Mouse (Mus musculus): Measurements from ENCODE around the gene Smoc1.
A peak's percentile ranks its signal among the peaks of the same experiment; 100 is the strongest.

Smoc1 gene

GRCm38 (mm10) chr12:81026277-81026994 lies at the start of gene Smoc1:
Gene Smoc1, plus strand, starts transcription at chr12:81026808.
- no peak for DNase-seq (ENCODE audit: low read depth, low spot score)

- DNase-seq (ENCODE audit: low read depth, low spot score), result peak; percentile 36
These were observed 44.3 kb upstream of the Smoc1 start for GRCm38 (mm10) chr12:80982326-80982725.

- no peak for DNase-seq (ENCODE audit: low read depth, low spot score)
These were observed 42.9 kb upstream of the Smoc1 start for GRCm38 (mm10) chr12:80983695-80984094.

GRCm38 (mm10) chr12:80986628-80987027 lies 40.0 kb upstream of the Smoc1 start:
- DNase-seq (ENCODE audit: low read depth, low spot score), result no peak

- DNase-seq (ENCODE audit: low read depth, low spot score), result no peak
These were observed 38.3 kb upstream of the Smoc1 start for GRCm38 (mm10) chr12:80988286-80988685.

- DNase-seq (ENCODE audit: low read depth, low spot score), result no peak
These were observed 35.6 kb upstream of the Smoc1 start for GRCm38 (mm10) chr12:80990901-80991445.

GRCm38 (mm10) chr12:80991806-80992205 lies 34.8 kb upstream of the Smoc1 start:
- no peak for DNase-seq (ENCODE audit: low read depth, low spot score)

GRCm38 (mm10) chr12:80992540-80993122 lies 34.0 kb upstream of the Smoc1 start:
- DNase-seq (ENCODE audit: low read depth, low spot score), result no peak

- no peak for DNase-seq (ENCODE audit: low read depth, low spot score)
These were observed 32.8 kb upstream of the Smoc1 start for GRCm38 (mm10) chr12:80993773-80994172.

GRCm38 (mm10) chr12:80995326-80995725 lies 31.3 kb upstream of the Smoc1 start:
- no peak for DNase-seq (ENCODE audit: low read depth, low spot score)

GRCm38 (mm10) chr12:80997652-80998051 lies 29.0 kb upstream of the Smoc1 start:
- no peak for DNase-seq (ENCODE audit: low read depth, low spot score)

- DNase-seq (ENCODE audit: low read depth, low spot score), result no peak
These were observed 27.9 kb upstream of the Smoc1 start for GRCm38 (mm10) chr12:80998528-80999221.

- DNase-seq (ENCODE audit: low read depth, low spot score), result no peak
These were observed 25.7 kb upstream of the Smoc1 start for GRCm38 (mm10) chr12:81000924-81001323.

GRCm38 (mm10) chr12:81002841-81003635 lies 23.6 kb upstream of the Smoc1 start:
- DNase-seq (ENCODE audit: low read depth, low spot score), result no peak

- no peak for DNase-seq (ENCODE audit: low read depth, low spot score)
These were observed 16.8 kb upstream of the Smoc1 start for GRCm38 (mm10) chr12:81009813-81010212.

- no peak for DNase-seq (ENCODE audit: low read depth, low spot score)
These were observed 14.6 kb upstream of the Smoc1 start for GRCm38 (mm10) chr12:81011994-81012393.

GRCm38 (mm10) chr12:81013496-81013895 lies 13.1 kb upstream of the Smoc1 start:
- DNase-seq (ENCODE audit: low read depth, low spot score), result no peak

GRCm38 (mm10) chr12:81017624-81018023 lies 9.0 kb upstream of the Smoc1 start:
- no peak for DNase-seq (ENCODE audit: low read depth, low spot score)

GRCm38 (mm10) chr12:81018516-81019279 lies 7.9 kb upstream of the Smoc1 start:
- DNase-seq (ENCODE audit: low read depth, low spot score), result no peak

GRCm38 (mm10) chr12:81019280-81019935 lies 7.2 kb upstream of the Smoc1 start:
- no peak for DNase-seq (ENCODE audit: low read depth, low spot score)
